Mouse (Mus musculus): ENCODE results near the gene Hhat.

GRCm38 (mm10) chr1:192533016-192533415 lies 238.0 kb downstream of the Hhat start:
- TF ChIP-seq CTCF (conservative IDR thresholded peaks at IDR 0.05; ENCODE audit: low read length), result no peak
- TF ChIP-seq NANOG (IDR thresholded peaks at IDR 0.05; ENCODE audit: borderline replicate concordance, low read length), result no peak

Measured in E14TG2a.4 (cell line).